Mouse (Mus musculus): ENCODE measurements around the gene 4930512M02Rik.

The 4930512M02Rik gene

GRCm38 (mm10) chr11:11564266-11565044 lies 63.2 kb downstream of the 4930512M02Rik start:
- no peak for DNase-seq (ENCODE audit: low spot score in 2 of 2)

- no peak for DNase-seq (ENCODE audit: low spot score in 2 of 2)
Observed at GRCm38 (mm10) chr11:11561118-11561517, 66.5 kb downstream of the 4930512M02Rik start.

GRCm38 (mm10) chr11:11559099-11559686 lies 68.4 kb downstream of the 4930512M02Rik start:
- no peak for DNase-seq (ENCODE audit: low spot score in 2 of 2)

- DNase-seq (ENCODE audit: low spot score in 2 of 2): no peak
Observed at GRCm38 (mm10) chr11:11558662-11559061, 69.0 kb downstream of the 4930512M02Rik start.

- peak; percentile 51 to 57 for DNase-seq (ENCODE audit: low spot score in 2 of 2)
Observed at GRCm38 (mm10) chr11:11557173-11557967, 70.3 kb downstream of the 4930512M02Rik start.

- no peak for DNase-seq (ENCODE audit: low spot score in 2 of 2)
Observed at GRCm38 (mm10) chr11:11556186-11556585, 71.4 kb downstream of the 4930512M02Rik start.

GRCm38 (mm10) chr11:11555563-11555962 lies 72.1 kb downstream of the 4930512M02Rik start:
- no peak for DNase-seq (ENCODE audit: low spot score in 2 of 2)

GRCm38 (mm10) chr11:11547597-11548240 lies 79.9 kb downstream of the 4930512M02Rik start:
- DNase-seq (ENCODE audit: low spot score in 2 of 2): no peak

GRCm38 (mm10) chr11:11546903-11547511 lies 80.6 kb downstream of the 4930512M02Rik start:
- DNase-seq (ENCODE audit: low spot score in 2 of 2): no peak

GRCm38 (mm10) chr11:11545948-11546347 lies 81.7 kb downstream of the 4930512M02Rik start:
- no peak for DNase-seq (ENCODE audit: low spot score in 2 of 2)
